Mouse (Mus musculus) gastrocnemius, adult 2 months (tissue): Measurements from ENCODE around the gene Arhgap45. TPM values are rescaled to one million over a fixed set of nuclear protein-coding genes. Genes with fewer than 3 reads are reported as not detected.

Experiments
- DNase-seq: peaks from one replicate; pipeline ENCODE4 v3.0.0; 2022
- H3K27ac ChIP-seq: fragments of 200-600 bp; 2 replicates; pipeline ENCODE4 v1.8.1; 2022; ENCODE audit warnings: mild to moderate bottlenecking
- H3K4me3 ChIP-seq: fragments of 200-600 bp; 2 replicates; pipeline ENCODE4 v1.8.1; 2022; ENCODE audit warnings: mild to moderate bottlenecking, moderate library complexity
- CTCF ChIP-seq: fragments of 200-600 bp; IDR thresholded peaks from 2 replicates; pipeline ENCODE4 v1.8.1; 2022; ENCODE audit warnings: antibody characterized with exemption, mild to moderate bottlenecking, moderate library complexity
- intact Hi-C: fragments of 180-260 bp; cut with DNase I; formaldehyde crosslinking; loops from one replicate; pipeline ENCODE4 v1.15.1; 2025
- total RNA-seq, 2 experiments: library from RNA; stranded (reverse); gene quantifications; 2 replicates each; pipeline ENCODE4 v1.2.3; 2021

Gene Arhgap45
- total RNA-seq, 2 experiments from 2014 or later, result 0.97 to 1.4 TPM

- no peak for TF ChIP-seq CTCF
- intact Hi-C loops, result loop anchor here (5.0 kb wide), 1 partner anchor 63 kb away; no protein-coding TSS in a partner anchor
- no peak for DNase-seq
- Histone ChIP-seq H3K4me3 (peak overlapping the region; percentile 88), H3K27ac (peak overlapping the region; percentile 99)
Observed at GRCm38 (mm10) chr10:79989272-79989786, 27.1 kb upstream of the Arhgap45 start.

- Histone ChIP-seq H3K4me3 (peak overlapping the region; percentile 88), H3K27ac (peak overlapping the region; percentile 99)
- DNase-seq, result no peak
- no peak for TF ChIP-seq CTCF
- intact Hi-C loops, result loop anchor here (5.0 kb wide), 1 partner anchor 62 kb away; no protein-coding TSS in a partner anchor
Observed at GRCm38 (mm10) chr10:79989870-79990269, 26.6 kb upstream of the Arhgap45 start.

GRCm38 (mm10) chr10:79991099-79991498, 25.4 kb upstream of the Arhgap45 start:
- Histone ChIP-seq H3K4me3 (peak overlapping the region; percentile 7), H3K27ac (no peak overlapping the region)
- no peak for DNase-seq
- no peak for TF ChIP-seq CTCF
- intact Hi-C loops, result no loop called here

- DNase-seq, result no peak
- TF ChIP-seq CTCF, result peak; percentile 29; the same call in 1 of the 2 replicates
- H3K27ac ChIP-seq, result no peak overlapping the region
- no peak overlapping the region for H3K4me3 ChIP-seq
- intact Hi-C loops, result no loop called here
Observed at GRCm38 (mm10) chr10:79991548-79991947, 24.9 kb upstream of the Arhgap45 start.

GRCm38 (mm10) chr10:79994397-79995115, 21.9 kb upstream of the Arhgap45 start:
- intact Hi-C loops, result loop anchor here (5.0 kb wide), 1 partner anchor 43 kb away; the partner anchor contains the start of gene Polr2e
- no peak for DNase-seq
- no peak overlapping the region for H3K4me3 ChIP-seq
- TF ChIP-seq CTCF, result no peak
- H3K27ac ChIP-seq, result 0 out of 2 replicates have a peak overlapping the region, but pooled peaks have one; percentile 31

- TF ChIP-seq CTCF, result no peak
- intact Hi-C loops, result loop anchor here (5.0 kb wide), 1 partner anchor 42 kb away; the partner anchor contains the start of gene Polr2e
- no peak for DNase-seq
- Histone ChIP-seq H3K4me3 (peak overlapping the region; percentile 83; the same call in 1 of the 2 replicates), H3K27ac (peak overlapping the region; percentile 86)
Observed at GRCm38 (mm10) chr10:79995636-79996035, 20.8 kb upstream of the Arhgap45 start.

- Histone ChIP-seq H3K27ac (peak within 1 kb of the TSS; percentile 86), H3K4me3 (peak within 1 kb of the TSS; percentile 83)
- intact Hi-C loops, result loop anchor here (5.0 kb wide), 1 partner anchor 41 kb away; the partner anchor contains the start of gene Polr2e
- TF ChIP-seq CTCF, result no peak
- DNase-seq, result peak; percentile 99
Observed at GRCm38 (mm10) chr10:79996272-79997033, 20.0 kb upstream of the Arhgap45 start, which contains the start of gene Abca7. Abca7 (plus strand) TSS chr10:79996494.

- peak overlapping the region; percentile 83 for H3K4me3 ChIP-seq
- peak; percentile 78 for DNase-seq
- TF ChIP-seq CTCF, result no peak
- intact Hi-C loops, result loop anchor here (5.0 kb wide), 1 partner anchor 40 kb away; the partner anchor contains the start of gene Polr2e
- H3K27ac ChIP-seq, result peak overlapping the region; percentile 86
Observed at GRCm38 (mm10) chr10:79997034-79997760, 19.3 kb upstream of the Arhgap45 start.

GRCm38 (mm10) chr10:79997819-79998218, 18.6 kb upstream of the Arhgap45 start:
- no peak for TF ChIP-seq CTCF
- DNase-seq, result no peak
- Histone ChIP-seq H3K4me3 (peak overlapping the region; percentile 83), H3K27ac (no peak overlapping the region)
- intact Hi-C loops, result loop anchor here (5.0 kb wide), 1 partner anchor 39 kb away; the partner anchor contains the start of gene Polr2e

- no peak overlapping the region for H3K27ac ChIP-seq
- TF ChIP-seq CTCF, result no peak
- intact Hi-C loops, result no loop called here
- H3K4me3 ChIP-seq, result no peak overlapping the region
- DNase-seq, result no peak
Observed at GRCm38 (mm10) chr10:80001945-80002344, 14.5 kb upstream of the Arhgap45 start.

GRCm38 (mm10) chr10:80002829-80003228, 13.6 kb upstream of the Arhgap45 start:
- TF ChIP-seq CTCF, result no peak
- no peak for DNase-seq
- intact Hi-C loops, result no loop called here
- Histone ChIP-seq H3K27ac (peak overlapping the region; percentile 60), H3K4me3 (no peak overlapping the region)
